Mouse (Mus musculus): ENCODE data around the gene Gm49395.

DNA sequence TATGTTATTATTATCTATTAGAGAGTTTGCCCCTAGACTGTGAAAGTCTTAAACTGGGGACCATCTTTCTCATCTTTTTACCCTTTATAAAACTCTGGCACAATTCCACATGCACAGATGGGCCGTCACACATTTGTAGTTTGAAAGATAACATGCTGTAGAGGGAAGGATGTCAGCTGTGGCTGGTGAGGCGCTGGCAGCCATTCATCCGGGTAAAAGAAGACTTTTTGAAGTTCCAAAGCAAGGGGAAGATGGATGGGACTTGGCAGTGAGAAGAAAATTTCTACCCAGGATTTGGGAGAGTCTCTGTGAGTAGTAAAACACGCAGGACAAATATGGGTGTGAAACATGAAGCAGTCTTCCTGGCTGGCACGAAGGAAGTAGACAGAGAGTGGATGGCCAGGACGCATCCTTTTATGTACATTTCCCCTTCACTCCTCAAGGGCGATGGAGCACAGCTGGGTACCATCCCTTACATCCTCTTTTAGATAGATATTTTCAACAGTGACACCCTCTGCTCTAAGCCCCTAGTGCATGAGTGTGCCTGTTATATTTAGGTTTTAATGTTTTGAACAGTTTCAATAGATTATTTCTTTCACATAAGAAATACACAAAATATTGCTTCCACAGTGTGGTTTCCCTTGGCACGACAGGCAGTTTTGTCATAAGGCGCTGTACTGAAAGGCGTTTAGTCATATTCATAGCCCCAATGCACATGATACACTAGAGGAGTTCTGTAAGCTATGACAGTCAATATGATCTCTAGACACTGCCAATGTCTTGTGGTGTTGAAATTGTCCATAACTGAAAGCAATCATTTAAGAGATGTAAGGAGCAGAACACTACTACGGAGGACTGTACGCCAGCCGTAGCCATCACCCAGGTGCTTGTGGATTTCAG is 50.8 kb downstream of the Gm49395 start:
- TF ChIP-seq CTCF (IDR thresholded peaks at IDR 0.05; ENCODE audit: low read depth) (no peak), EP300 (IDR thresholded peaks at IDR 0.05; ENCODE audit: low read depth) (no peak)
